Mouse (Mus musculus) macrophage (primary cell): Measurements from ENCODE around the gene Phactr4. TPM values are rescaled to one million over a fixed set of nuclear protein-coding genes. Genes with fewer than 3 reads are reported as not detected.
A peak's percentile ranks its signal among the peaks of the same experiment; 100 is the strongest.
"Not testable (repeated sequence)": the region's sequence is repeated elsewhere in the genome, so short reads cannot be mapped to it uniquely, and the experiment has no call there.

Experiments
- H3K27ac ChIP-seq: fragments of 350-480 bp; formaldehyde crosslinking; 2 replicates; pipeline ENCODE4 v1.9.0; 2021
- H3K36me3 ChIP-seq: fragments of 350-480 bp; formaldehyde crosslinking; 2 replicates; pipeline ENCODE4 v1.9.0; 2021; ENCODE audit errors: inconsistent target
- H3K4me3 ChIP-seq: fragments of 350-480 bp; formaldehyde crosslinking; 2 replicates; pipeline ENCODE4 v1.9.0; 2021; ENCODE audit errors: inconsistent target
- H3K79me2 ChIP-seq: fragments of 350-480 bp; formaldehyde crosslinking; 2 replicates; pipeline ENCODE4 v1.9.0; 2021; ENCODE audit errors: inconsistent target
- WGBS: methylation state at CpG from one replicate; pipeline ENCODE4 v1.1.7; 2026; ENCODE audit warnings: inconsistent platforms; ENCODE audit not compliant: missing documents; 5-methylcytosine and 5-hydroxymethylcytosine counted together
- polyA plus RNA-seq: library from polyadenylated mRNA; stranded (reverse); fragments of 250-400 nt; gene quantifications from 3 replicates; pipeline ENCODE4 v1.2.4, GENCODE M21; 2018; ENCODE audit warnings: inconsistent platforms

The Phactr4 gene
- polyA plus RNA-seq, 1 experiment from 2014 or later, result 18.7 TPM

DNA sequence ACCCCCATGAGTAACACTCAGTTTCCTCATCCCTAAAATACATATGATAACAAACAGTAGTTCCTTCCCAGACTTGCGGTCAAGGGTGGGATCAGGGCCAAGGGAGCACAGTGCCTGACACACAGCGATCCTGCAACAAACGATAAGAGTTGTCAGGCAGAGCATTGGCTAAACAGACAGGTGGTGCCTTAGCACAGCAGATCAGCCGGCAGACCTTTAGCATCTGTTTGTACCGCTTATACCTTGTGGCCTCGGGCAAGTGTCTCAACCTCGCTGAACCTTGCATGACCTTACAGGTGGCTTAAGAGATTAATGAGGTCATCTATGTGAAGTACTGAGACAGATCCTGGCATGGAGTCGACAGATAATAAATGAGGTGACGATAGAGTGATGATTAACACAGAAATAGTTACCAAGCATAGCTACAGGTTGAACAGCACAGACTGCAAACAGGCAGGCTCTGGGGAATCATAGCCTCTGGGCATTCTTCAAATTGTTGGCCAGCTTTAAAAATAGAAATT is 5.8 kb upstream of the Phactr4 start:
- no peak overlapping the region for H3K4me3 ChIP-seq
- no peak overlapping the region for H3K27ac ChIP-seq
- H3K79me2 ChIP-seq, result no peaks in the 10 kb centered on the region
- 68% methylated on average over 9 of the region's 9 CpGs for WGBS
- no peaks in the 10 kb centered on the region for H3K36me3 ChIP-seq

DNA sequence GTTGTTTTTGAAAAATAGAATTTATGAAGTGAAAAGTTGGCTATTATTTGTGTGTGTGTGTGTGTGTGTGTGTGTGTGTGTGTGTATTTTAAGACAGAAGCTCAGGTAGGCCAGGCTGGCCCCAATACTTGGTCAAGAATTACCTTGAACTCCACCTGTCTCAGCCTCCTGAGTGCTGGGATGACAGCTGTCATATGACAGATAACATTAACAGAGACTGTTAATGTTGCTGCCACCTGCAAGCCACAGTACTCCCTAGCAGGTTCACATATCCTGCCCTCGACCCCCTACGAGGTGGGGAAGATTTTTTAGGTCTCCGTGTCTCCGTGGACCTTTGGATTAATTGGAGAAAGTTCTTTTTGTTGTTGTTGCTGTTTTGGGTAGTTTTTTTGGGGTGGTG is 5.2 kb upstream of the Phactr4 start:
- WGBS, result 95% methylated on average over 4 of the region's 4 CpGs
- no peak overlapping the region for H3K4me3 ChIP-seq

DNA sequence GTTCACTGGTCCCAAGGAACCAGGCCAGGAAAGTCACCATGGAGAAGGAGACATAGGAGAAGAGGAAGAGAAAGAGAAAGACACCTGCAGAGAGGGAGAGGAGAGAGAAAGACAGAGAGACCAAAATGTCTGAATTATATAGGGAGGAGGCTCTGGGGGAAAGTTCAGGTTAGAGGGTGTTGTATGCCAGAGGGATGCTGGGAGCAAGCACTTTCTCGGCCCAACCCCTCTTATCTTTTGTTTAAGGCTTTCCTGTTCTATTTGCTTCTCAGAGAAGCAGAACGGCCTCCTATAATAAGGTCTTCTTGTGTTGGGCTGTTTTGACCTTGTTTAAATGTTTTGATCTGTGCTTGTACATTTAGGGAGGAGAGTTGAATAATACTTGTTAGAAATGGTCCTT is 3.7 kb upstream of the Phactr4 start:
- peaks cover 5% of the 10 kb centered on the region for H3K79me2 ChIP-seq
- no peaks in the 10 kb centered on the region for H3K36me3 ChIP-seq
- no peak overlapping the region for H3K27ac ChIP-seq
- no peak overlapping the region for H3K4me3 ChIP-seq
- 57% methylated on average over 2 of the region's 2 CpGs for WGBS

More for the DNA sequence above, 5.2 kb upstream of the Phactr4 start:
- no peaks in the 10 kb centered on the region for H3K79me2 ChIP-seq
- no peak overlapping the region for H3K27ac ChIP-seq
- no peaks in the 10 kb centered on the region for H3K36me3 ChIP-seq

DNA sequence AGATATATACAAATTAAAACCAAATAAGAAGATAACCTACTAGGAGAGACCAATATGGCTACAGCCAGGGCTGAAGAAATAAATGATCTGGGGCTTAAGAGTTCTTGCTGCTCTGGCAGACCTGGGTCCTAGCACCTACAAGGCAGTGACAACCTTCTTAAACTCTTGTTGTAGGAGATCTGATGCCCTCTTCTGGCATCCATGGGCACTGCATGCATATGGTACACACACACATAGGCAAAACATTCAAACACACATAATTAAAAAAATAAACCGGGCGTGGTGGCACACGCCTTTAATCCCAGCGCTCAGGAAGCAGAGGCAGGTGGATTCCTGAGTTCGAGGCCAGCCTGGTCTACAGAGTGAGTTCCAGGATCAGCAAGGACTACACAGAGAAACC is 2.5 kb upstream of the Phactr4 start:
- no peak overlapping the region for H3K4me3 ChIP-seq
- no peak overlapping the region for H3K27ac ChIP-seq
- H3K79me2 ChIP-seq, result peaks cover 17% of the 10 kb centered on the region
- 98% methylated on average over 5 of the region's 5 CpGs for WGBS
- no peaks in the 10 kb centered on the region for H3K36me3 ChIP-seq

DNA sequence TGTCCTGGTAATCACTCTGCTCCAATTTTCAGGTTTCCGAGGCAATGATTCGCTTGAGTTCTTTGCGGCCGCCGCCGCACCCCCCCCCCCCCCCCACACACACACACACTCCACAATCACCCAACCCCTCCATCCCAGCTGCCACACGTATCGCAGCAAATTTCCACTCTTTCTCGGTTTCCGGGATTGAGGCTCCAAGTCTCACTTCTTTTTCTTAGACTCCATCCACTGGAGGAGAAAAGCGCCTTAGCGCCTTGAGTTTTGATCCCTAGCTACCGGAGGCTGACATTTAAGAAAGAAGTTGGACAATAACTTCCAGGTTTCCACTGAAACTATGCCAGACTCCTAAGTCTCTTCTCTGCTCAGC is 750 bp downstream of the Phactr4 start:
- H3K36me3 ChIP-seq, result no peaks in the 10 kb centered on the region
- peak overlapping the region; percentile 41; the same call in 1 of the 2 replicates for H3K27ac ChIP-seq
- H3K4me3 ChIP-seq, result peak overlapping the region; percentile 70
- WGBS, result 2% methylated on average over 11 of the region's 13 CpGs
- H3K79me2 ChIP-seq, result peaks cover 50% of the 10 kb centered on the region

DNA sequence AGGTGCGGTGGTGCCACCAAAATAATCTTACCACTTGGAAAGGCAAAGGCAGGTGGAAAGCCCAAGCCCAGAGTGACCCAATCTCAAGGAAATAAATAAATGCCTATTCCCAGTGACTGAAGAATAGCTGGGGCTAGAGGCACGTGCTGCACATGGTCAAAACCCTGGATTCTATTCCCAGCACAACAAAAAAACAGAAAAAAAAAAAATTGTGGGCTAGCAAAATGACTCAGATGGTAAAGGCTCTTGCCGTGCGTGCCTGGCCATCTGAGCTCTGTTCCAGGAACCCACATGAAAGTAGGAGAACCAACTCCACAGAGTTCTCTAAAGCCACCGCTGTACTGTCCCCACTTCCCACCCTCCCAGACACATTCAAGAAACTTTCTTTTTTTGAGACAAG is 1.8 kb downstream of the Phactr4 start:
- Histone ChIP-seq H3K79me2 (peaks cover 60% of the 10 kb centered on the region), H3K36me3 (no peaks in the 10 kb centered on the region), H3K27ac (no peak overlapping the region), H3K4me3 (no peak overlapping the region)
- WGBS, result 55% methylated on average over 5 of the region's 5 CpGs

DNA sequence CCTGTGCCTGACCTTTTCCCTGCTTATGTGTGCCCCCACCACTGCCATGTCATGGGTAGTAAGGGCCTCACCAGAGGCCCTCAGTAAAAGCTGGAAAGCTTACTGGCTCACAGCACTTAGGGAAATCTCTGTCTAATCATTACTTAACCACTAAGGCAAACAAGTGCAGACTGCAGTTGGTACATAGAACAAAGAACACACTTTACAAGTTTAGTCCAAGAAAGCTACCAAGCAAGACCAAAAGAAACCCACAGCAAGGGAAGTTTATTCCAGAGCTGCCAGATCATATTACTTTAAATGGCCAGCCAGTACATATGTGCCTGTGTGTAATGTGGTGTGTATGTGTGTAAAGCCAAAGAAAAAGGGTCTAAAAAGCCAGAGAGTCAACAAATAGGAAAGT is 6.3 kb downstream of the Phactr4 start:
- Histone ChIP-seq H3K4me3 (no peak overlapping the region), H3K79me2 (peaks cover 83% of the 10 kb centered on the region), H3K27ac (no peak overlapping the region), H3K36me3 (no peaks in the 10 kb centered on the region)

DNA sequence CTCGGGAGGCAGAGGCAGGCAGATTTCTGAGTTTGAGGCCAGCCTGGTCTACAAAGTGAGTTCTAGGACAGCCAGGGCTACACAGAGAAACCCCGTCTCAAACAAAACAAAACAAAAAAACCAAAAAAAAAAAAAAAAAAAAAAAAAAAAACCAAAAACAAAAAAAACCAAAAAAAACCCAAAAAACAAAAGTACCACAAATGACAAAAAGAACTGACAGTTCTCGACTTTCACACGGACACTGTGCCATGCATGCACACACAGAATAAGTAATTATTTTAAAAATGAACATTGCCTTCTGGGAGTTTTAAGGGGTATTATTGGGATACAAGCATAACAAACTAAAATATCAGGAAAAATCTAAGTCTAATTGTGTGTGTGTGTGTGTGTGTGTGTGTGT is 9.0 kb downstream of the Phactr4 start:
- H3K4me3 ChIP-seq, H3K36me3 ChIP-seq, H3K27ac ChIP-seq: not testable (repeated sequence)
- WGBS, result 87% methylated on average over 2 of the region's 4 CpGs
- H3K79me2 ChIP-seq, result peaks cover 83% of the 10 kb centered on the region

DNA sequence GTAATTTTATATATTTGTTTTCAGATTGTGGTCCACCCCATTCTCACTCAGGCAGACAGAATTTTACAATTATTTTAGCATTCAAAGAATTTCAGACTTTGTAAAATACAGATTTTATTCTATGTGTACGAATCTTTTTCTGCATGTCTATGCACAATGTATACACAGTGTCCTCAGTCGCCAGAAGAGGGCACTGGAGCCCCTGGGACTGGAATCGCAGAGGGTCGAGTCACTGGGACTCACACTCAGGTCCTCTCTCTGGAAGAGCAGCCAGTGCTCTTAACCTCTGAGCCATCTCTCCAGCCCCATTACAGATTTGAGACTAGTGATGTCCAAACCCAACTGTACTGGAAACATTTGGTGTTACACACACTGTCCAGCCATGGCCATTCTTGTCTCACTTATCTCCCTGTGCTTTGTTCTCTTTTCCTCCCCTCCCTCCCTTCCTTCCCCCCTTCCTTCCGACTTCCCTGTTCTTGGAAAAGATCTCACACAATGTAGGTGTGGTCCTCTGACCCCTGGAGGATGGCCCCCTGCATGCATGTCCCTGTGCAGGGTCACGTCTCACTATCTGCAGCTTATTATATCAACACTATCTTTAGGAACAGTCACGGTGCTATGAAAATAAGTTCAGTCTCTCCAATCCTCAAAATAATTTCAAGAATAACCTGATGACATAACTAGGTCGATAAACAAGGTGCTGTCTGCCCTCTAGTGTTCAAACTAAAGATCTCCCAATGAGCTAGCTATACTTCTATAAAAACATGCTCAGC is 10.8 kb downstream of the Phactr4 start:
- H3K36me3 ChIP-seq, result no peaks in the 10 kb centered on the region
- WGBS, result 55% methylated on average over 8 of the region's 8 CpGs
- no peak overlapping the region for H3K4me3 ChIP-seq
- H3K27ac ChIP-seq, result no peak overlapping the region
- H3K79me2 ChIP-seq, result peaks cover 83% of the 10 kb centered on the region

DNA sequence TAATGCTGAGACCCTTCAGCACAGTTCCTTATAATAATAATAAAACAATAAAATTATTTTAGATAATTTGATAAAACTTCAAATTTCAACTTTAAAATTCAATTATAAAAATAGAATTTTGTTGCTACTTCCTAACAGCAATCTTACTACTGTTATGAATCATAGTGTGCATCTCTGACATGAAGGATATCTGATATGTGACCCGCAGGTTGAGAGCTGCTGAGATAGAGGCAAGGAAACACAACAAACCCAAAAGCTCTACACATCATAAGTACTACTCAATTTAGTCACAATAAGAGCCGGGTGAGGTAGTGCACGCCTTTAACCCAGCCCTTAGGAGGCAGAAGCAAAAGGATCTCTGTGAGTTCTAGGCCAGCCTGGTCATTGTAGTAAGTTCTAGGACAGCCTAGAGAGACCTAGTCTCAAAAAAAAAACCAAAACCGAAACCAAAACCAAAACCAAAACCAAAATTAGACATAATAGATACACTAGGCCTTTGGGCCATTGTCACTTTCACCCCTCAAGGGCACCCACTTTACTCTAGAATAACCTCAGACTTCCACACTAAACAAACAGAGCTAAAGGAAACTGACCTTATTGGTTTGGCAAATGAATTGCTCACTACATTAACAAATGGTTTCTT is 12.6 kb downstream of the Phactr4 start:
- Histone ChIP-seq H3K27ac (no peak overlapping the region), H3K4me3 (no peak overlapping the region), H3K36me3 (no peaks in the 10 kb centered on the region), H3K79me2 (peaks cover 83% of the 10 kb centered on the region)
- 76% methylated on average over 4 of the region's 4 CpGs for WGBS

DNA sequence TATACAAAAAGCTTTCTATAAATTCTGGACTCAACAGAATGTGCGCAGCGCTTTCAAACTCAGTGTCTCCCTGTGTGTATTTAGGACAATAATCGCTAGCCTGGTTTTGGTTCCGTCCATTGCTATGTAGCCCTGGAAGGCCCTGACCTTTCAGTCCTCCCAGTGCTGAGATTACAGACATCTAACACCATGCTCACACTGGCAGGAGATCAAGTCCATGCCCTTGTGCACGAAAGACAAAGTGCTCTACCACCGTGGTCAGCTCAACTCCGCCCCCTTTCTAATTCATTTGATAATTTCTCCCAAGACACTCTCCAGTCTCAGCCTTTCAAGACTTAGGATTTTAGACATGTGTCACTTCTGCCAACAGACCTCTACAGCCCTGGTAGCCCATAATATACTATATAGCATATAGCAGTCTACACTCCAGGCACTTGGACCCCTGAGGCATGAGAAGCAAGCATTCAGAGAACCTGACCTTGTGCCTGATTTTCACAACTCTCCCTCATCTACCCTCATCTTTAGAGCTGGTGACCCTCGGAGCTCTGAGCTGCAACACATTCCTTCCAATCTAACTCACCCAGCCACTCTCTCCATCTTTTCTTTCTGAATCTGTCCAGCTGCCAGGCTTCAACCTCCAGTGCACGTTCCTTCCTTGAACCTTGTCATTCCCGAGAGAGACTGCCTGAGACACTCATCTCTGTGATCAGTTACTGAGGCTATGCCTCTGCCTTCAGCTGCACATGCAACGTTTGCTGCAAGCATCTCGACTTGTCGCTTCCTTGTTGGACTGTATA is 15.7 kb downstream of the Phactr4 start:
- H3K79me2 ChIP-seq, result peaks cover 82% of the 10 kb centered on the region
- no peak overlapping the region for H3K4me3 ChIP-seq
- 90% methylated on average over 13 of the region's 13 CpGs for WGBS
- no peak overlapping the region for H3K27ac ChIP-seq
- H3K36me3 ChIP-seq, result no peaks in the 10 kb centered on the region

DNA sequence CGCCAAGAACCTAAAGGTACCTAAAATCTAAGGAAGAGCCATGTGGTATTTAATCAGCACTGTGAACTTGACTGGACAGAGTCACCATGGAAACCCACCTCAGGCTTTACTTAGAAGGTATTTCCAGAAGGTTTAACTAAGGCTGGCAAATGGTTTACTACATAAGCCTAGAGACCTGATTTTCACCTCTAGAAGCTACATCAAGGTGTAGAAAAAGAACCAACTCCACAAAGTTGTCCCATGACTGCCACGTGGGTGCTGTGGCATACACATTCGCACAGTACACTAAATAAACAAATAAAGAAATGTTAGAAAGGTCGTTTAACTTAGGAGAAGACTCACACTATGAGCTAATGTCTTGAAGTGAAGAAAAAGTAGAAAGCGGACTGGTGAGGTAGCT is 17.7 kb downstream of the Phactr4 start:
- 83% methylated on average over 5 of the region's 5 CpGs for WGBS
- no peak overlapping the region for H3K27ac ChIP-seq
- H3K79me2 ChIP-seq, result peaks cover 81% of the 10 kb centered on the region
- H3K36me3 ChIP-seq, result no peaks in the 10 kb centered on the region
- no peak overlapping the region for H3K4me3 ChIP-seq

DNA sequence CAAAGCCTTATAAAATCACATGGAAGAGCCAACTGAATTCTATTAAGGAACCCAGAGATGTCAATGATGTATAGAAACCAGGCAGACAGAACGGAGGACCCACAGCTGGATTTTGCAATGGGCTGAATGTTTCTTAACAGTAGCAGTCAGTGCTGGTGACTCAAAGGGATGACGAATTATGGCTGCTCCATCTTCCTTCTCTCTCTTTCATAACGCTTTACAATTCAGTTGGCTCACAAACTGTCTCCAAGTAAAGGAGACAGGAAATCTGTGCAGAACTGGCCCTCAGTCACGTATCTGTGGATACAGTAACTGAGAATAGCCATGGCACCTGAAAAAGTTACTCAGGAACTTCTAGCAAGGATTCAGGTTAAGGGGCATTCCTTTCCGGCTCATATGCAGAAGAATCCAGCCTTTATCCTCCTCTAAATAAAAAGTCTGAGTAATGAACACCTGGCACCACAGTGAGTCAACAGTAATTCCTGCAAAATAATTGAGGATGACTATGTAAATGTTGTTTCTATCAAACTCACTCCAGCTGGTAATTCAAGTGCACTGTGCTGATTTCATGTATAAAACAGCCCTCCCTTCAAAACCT is 19.1 kb downstream of the Phactr4 start:
- Histone ChIP-seq H3K36me3 (no peaks in the 10 kb centered on the region), H3K79me2 (peaks cover 74% of the 10 kb centered on the region), H3K27ac (0 out of 2 replicates have a peak overlapping the region, but pooled peaks have one; percentile 1), H3K4me3 (no peak overlapping the region)
- WGBS, result 24% methylated on average over 5 of the region's 5 CpGs

DNA sequence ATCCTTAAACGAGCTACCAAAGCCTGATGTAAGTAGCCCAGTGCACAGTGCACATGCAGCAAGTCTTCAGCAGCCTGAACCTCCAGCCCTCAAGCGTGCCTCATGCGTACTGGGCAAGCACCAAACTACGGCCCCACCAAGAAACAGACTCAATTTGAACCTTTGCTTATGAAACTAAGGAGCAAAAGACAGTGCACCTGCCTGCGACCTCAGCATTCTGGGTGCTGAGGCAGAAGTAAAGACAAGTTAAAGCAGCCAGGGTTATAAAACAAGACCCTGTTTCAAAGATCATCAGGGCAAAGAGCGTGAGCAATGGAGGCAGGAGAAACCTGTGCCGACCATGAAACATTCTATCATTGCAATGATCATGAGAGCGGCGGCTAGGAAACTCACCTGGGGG is 21.3 kb downstream of the Phactr4 start:
- H3K4me3 ChIP-seq, result no peak overlapping the region
- no peaks in the 10 kb centered on the region for H3K36me3 ChIP-seq
- H3K27ac ChIP-seq, result no peak overlapping the region
- WGBS, result 91% methylated on average over 8 of the region's 9 CpGs
- H3K79me2 ChIP-seq, result peaks cover 71% of the 10 kb centered on the region
